Mouse (Mus musculus) monocyte, adult 2 months (primary cell): ENCODE data around the gene Fam84b.
"Not testable (repeated sequence)": the region's sequence is repeated elsewhere in the genome, so short reads cannot be mapped to it uniquely, and the experiment has no call there.

Experiments
- DNase-seq, 2 experiments: peaks; one replicate each; pipeline ENCODE4 v3.0.0; 2022; ENCODE audit warnings: low spot score in 2 of 2, low read depth in 1 of 2

The Fam84b gene

GRCm38 (mm10) chr15:60853231-60853999, at the start of gene Fam84b:
Gene Fam84b (minus strand): TSS chr15:60853778.
- DNase-seq = no peak

GRCm38 (mm10) chr15:60898187-60898965, 44.8 kb upstream of the Fam84b start:
- DNase-seq = no peak

GRCm38 (mm10) chr15:60896040-60896439, 42.5 kb upstream of the Fam84b start:
- DNase-seq = no peak

- no peak for DNase-seq
Observed at GRCm38 (mm10) chr15:60892976-60893463, 39.4 kb upstream of the Fam84b start.

GRCm38 (mm10) chr15:60888724-60889123, 35.1 kb upstream of the Fam84b start:
- no peak for DNase-seq

GRCm38 (mm10) chr15:60875721-60876120, 22.1 kb upstream of the Fam84b start:
- no peak for DNase-seq

- DNase-seq = no peak
Observed at GRCm38 (mm10) chr15:60862417-60862816, 8.8 kb upstream of the Fam84b start.

- no peak for DNase-seq
Observed at GRCm38 (mm10) chr15:60855112-60855511, 1.5 kb upstream of the Fam84b start.

- DNase-seq = no peak
Observed at GRCm38 (mm10) chr15:60854151-60854550, 573 bp upstream of the Fam84b start.

- no peak for DNase-seq
Observed at GRCm38 (mm10) chr15:60848630-60849029, 4.9 kb downstream of the Fam84b start.

GRCm38 (mm10) chr15:60846291-60846690, 7.3 kb downstream of the Fam84b start:
- no peak for DNase-seq

- no peak for DNase-seq
Observed at GRCm38 (mm10) chr15:60845886-60846285, 7.7 kb downstream of the Fam84b start.

- DNase-seq = no peak
Observed at GRCm38 (mm10) chr15:60841785-60842184, 11.8 kb downstream of the Fam84b start.

GRCm38 (mm10) chr15:60841312-60841711, 12.3 kb downstream of the Fam84b start:
- not testable (repeated sequence) for DNase-seq

GRCm38 (mm10) chr15:60840296-60840670, 13.3 kb downstream of the Fam84b start:
- no peak for DNase-seq

GRCm38 (mm10) chr15:60839539-60840295, 13.9 kb downstream of the Fam84b start:
- DNase-seq = no peak

- DNase-seq = no peak
Observed at GRCm38 (mm10) chr15:60838135-60838534, 15.4 kb downstream of the Fam84b start.

- DNase-seq = no peak
Observed at GRCm38 (mm10) chr15:60837719-60838118, 15.9 kb downstream of the Fam84b start.

GRCm38 (mm10) chr15:60836321-60836720, 17.3 kb downstream of the Fam84b start:
- DNase-seq = no peak

GRCm38 (mm10) chr15:60834598-60835571, 18.7 kb downstream of the Fam84b start:
- no peak for DNase-seq
